Mouse (Mus musculus): ENCODE results near the gene Cdkn3.

DNA sequence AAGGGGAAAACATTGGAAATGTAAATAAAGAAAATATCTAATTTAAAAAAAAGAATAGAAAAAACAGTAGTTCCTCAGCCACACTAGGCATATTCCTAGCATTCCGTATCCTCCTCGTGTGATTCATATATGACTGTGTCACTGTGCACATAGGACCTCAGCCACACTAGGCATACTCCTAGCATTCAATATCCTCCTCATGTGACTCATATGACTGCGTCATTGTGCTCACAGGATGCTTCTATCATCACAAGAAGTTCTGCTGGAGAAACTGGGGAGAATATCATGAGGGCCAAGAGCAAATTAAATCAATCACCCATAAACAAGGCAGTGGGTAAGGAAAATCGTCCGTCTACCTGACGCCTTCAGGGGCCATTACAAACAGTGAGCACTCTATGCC, 30.4 kb downstream of the Cdkn3 start:
- TF ChIP-seq CTCF (IDR thresholded peaks at IDR 0.05; ENCODE audit: low read depth) (no peak), EP300 (optimal IDR thresholded peaks at IDR 0.05) (no peak)
